Mouse (Mus musculus) olfactory bulb, adult 2 months (tissue): Measurements from ENCODE around the gene Mgat5.

ENCODE experiments used
- CTCF ChIP-seq: fragments of 200-500 bp; IDR thresholded peaks from 2 replicates; pipeline ENCODE4 v1.5.1; 2012; ENCODE audit warnings: low read depth, mild to moderate bottlenecking, low read length, moderate library complexity; ENCODE audit not compliant: insufficient read depth
- POLR2A ChIP-seq: fragments of 200-500 bp; IDR thresholded peaks from 2 replicates; pipeline ENCODE4 v1.6.1; 2012; ENCODE audit warnings: mild to moderate bottlenecking, low read depth, low read length, moderate library complexity; ENCODE audit not compliant: insufficient read depth

GRCm38 (mm10) chr1:127313652-127314350 is 109.0 kb downstream of the Mgat5 start:
- TF ChIP-seq CTCF: no peak
- no peak for TF ChIP-seq POLR2A
